Mouse (Mus musculus) megakaryocyte, embryonic 14.5 days (primary cell): Measurements from ENCODE around the gene Hexdc. TPM values are rescaled to one million over a fixed set of nuclear protein-coding genes. Genes with fewer than 3 reads are reported as not detected.
A peak's percentile ranks its signal among the peaks of the same experiment; 100 is the strongest.

Experiments used
- H3K27me3 ChIP-seq: replicated peaks from 2 replicates; pipeline ENCODE3; 2012; ENCODE audit warnings: inconsistent platforms
- H3K36me3 ChIP-seq: replicated peaks from 2 replicates; pipeline ENCODE3; 2012; ENCODE audit warnings: low read length, inconsistent platforms, mixed read lengths
- H3K4me1 ChIP-seq: 2 replicates; pipeline ENCODE4 v1.6.1; 2012; ENCODE audit warnings: inconsistent platforms
- H3K4me3 ChIP-seq: replicated peaks from 2 replicates; pipeline ENCODE3; 2012; ENCODE audit warnings: moderate library complexity, mild to moderate bottlenecking, inconsistent platforms
- H3K9me3 ChIP-seq: 2 replicates; pipeline ENCODE4 v1.6.1; 2012; ENCODE audit warnings: inconsistent platforms
- FLI1 ChIP-seq: IDR thresholded peaks from 2 replicates; pipeline ENCODE4 v1.6.1; 2012; ENCODE audit warnings: low read length, inconsistent platforms, mixed read lengths
- GATA1 ChIP-seq: IDR thresholded peaks from 3 replicates; pipeline ENCODE4 v1.6.1; 2012; ENCODE audit warnings: mixed read lengths, low read length, inconsistent platforms, borderline replicate concordance
- polyA plus RNA-seq: library from polyadenylated mRNA; stranded (reverse); fragments of >175 nt; gene quantifications from 2 replicates; pipeline ENCODE4 v1.2.3, GENCODE M21; 2012; ENCODE audit warnings: low replicate concordance; ENCODE audit not compliant: insufficient read depth

Hexdc gene
- 3.7 and 4.2 TPM in 2 replicates for polyA plus RNA-seq

GRCm38 (mm10) chr11:121204161-121205006 lies at the start of gene Hexdc, which contains the start of gene Ogfod3:
Gene Hexdc, plus strand, starts transcription at chr11:121204433.
Gene Ogfod3, minus strand, starts transcription at chr11:121204711.
- peaks cover 18% of the 10 kb centered on the region for H3K36me3 ChIP-seq
- TF ChIP-seq GATA1 (no peak), FLI1 (no peak)

GRCm38 (mm10) chr11:121156411-121156891 lies 47.8 kb upstream of the Hexdc start:
- TF ChIP-seq GATA1 (no peak), FLI1 (no peak)
- Histone ChIP-seq H3K4me3 (peak overlapping the region; percentile 67), H3K9me3 (no peaks in the 10 kb centered on the region), H3K27me3 (peaks cover 81% of the 10 kb centered on the region), H3K4me1 (peaks cover 8% of the 10 kb centered on the region), H3K36me3 (no peaks in the 10 kb centered on the region)

More at GRCm38 (mm10) chr11:121204161-121205006, at the start of gene Hexdc, which contains the start of gene Ogfod3:
- Histone ChIP-seq H3K4me3 (peak within 1 kb of the TSS; percentile 96), H3K27me3 (no peaks in the 10 kb centered on the region), H3K9me3 (no peaks in the 10 kb centered on the region), H3K4me1 (peaks cover 43% of the 10 kb centered on the region)

- no peaks in the 10 kb centered on the region for H3K9me3 ChIP-seq
- H3K36me3 ChIP-seq: no peaks in the 10 kb centered on the region
- peak within 1 kb of the TSS; percentile 16 for H3K4me3 ChIP-seq
- peaks cover 11% of the 10 kb centered on the region for H3K4me1 ChIP-seq
- no peak for TF ChIP-seq FLI1
- TF ChIP-seq GATA1: no peak
- H3K27me3 ChIP-seq: peaks cover 82% of the 10 kb centered on the region
Observed at GRCm38 (mm10) chr11:121159971-121160370, 44.3 kb upstream of the Hexdc start, which contains the start of gene Uts2r. Gene Uts2r, plus strand, starts transcription at chr11:121160271.

GRCm38 (mm10) chr11:121160636-121161346 lies 43.4 kb upstream of the Hexdc start:
- Histone ChIP-seq H3K36me3 (no peaks in the 10 kb centered on the region), H3K4me1 (peaks cover 11% of the 10 kb centered on the region), H3K27me3 (peaks cover 78% of the 10 kb centered on the region), H3K4me3 (no peak overlapping the region), H3K9me3 (no peaks in the 10 kb centered on the region)
- TF ChIP-seq FLI1: no peak
- TF ChIP-seq GATA1: no peak

GRCm38 (mm10) chr11:121163751-121164150 lies 40.5 kb upstream of the Hexdc start:
- TF ChIP-seq FLI1: no peak
- no peak for TF ChIP-seq GATA1
- no peaks in the 10 kb centered on the region for H3K9me3 ChIP-seq
- H3K4me3 ChIP-seq: no peak overlapping the region
- H3K4me1 ChIP-seq: peaks cover 15% of the 10 kb centered on the region; the same call in 1 of the 2 replicates
- no peaks in the 10 kb centered on the region for H3K36me3 ChIP-seq
- H3K27me3 ChIP-seq: peaks cover 77% of the 10 kb centered on the region

- Histone ChIP-seq H3K27me3 (peaks cover 52% of the 10 kb centered on the region), H3K4me1 (peaks cover 20% of the 10 kb centered on the region), H3K4me3 (no peak overlapping the region), H3K36me3 (no peaks in the 10 kb centered on the region), H3K9me3 (no peaks in the 10 kb centered on the region)
- no peak for TF ChIP-seq GATA1
- TF ChIP-seq FLI1: no peak
Observed at GRCm38 (mm10) chr11:121173203-121173602, 31.0 kb upstream of the Hexdc start.

- TF ChIP-seq FLI1 (no peak), GATA1 (no peak)
- Histone ChIP-seq H3K4me3 (no peak overlapping the region), H3K36me3 (no peaks in the 10 kb centered on the region), H3K27me3 (peaks cover 54% of the 10 kb centered on the region), H3K9me3 (peaks cover 4% of the 10 kb centered on the region), H3K4me1 (peaks cover 20% of the 10 kb centered on the region)
Observed at GRCm38 (mm10) chr11:121174234-121174633, 30.0 kb upstream of the Hexdc start.

- H3K9me3 ChIP-seq: peaks cover 4% of the 10 kb centered on the region
- peak overlapping the region; percentile 12 for H3K4me3 ChIP-seq
- H3K4me1 ChIP-seq: peaks cover 20% of the 10 kb centered on the region
- no peaks in the 10 kb centered on the region for H3K36me3 ChIP-seq
- H3K27me3 ChIP-seq: peaks cover 43% of the 10 kb centered on the region
- TF ChIP-seq FLI1 (no peak), GATA1 (no peak)
Observed at GRCm38 (mm10) chr11:121176285-121177270, 27.7 kb upstream of the Hexdc start.

- Histone ChIP-seq H3K4me3 (no peak overlapping the region), H3K9me3 (no peaks in the 10 kb centered on the region), H3K36me3 (no peaks in the 10 kb centered on the region), H3K4me1 (no peaks in the 10 kb centered on the region; the same call in 1 of the 2 replicates), H3K27me3 (peaks cover 11% of the 10 kb centered on the region)
- TF ChIP-seq GATA1 (no peak), FLI1 (no peak)
Observed at GRCm38 (mm10) chr11:121189681-121190080, 14.6 kb upstream of the Hexdc start.
